Comparison of ENCODE assay signal across 15 mouse cellular contexts in the genomic region with DNA sequence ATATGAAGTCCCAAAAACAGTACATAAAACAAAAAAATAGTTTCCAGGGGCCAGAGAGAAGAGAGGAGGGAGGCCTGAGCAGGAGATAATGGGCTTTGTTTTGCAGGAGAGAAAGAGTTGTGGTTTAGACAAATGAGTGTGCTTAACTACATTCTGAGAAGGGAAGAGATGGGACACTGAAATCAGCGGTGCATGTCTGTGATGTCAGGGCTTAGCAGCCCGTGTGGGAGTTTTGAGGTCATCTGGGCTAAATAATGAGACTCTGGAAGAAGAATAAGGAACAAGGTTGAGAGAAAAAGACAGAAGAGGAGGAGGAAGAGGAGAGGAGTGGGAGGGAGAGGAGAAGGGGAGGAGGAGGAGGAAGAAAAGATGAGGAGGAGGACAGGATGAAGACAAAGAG. TPM values are rescaled to one million over a fixed set of nuclear protein-coding genes. Genes with fewer than 3 reads are reported as not detected.
A peak's percentile ranks its signal among the peaks of the same experiment; 100 is the strongest.
DNase-seq lines count a peak whose midpoint lies in the region; ATAC-seq and TF ChIP-seq lines count a peak whose summit lies in the region.
"Had no signal": no experiment of that assay in that cellular context is flagged by ENCODE, and none has a peak within 500 bp of the region (broad histone marks: within the 10 kb centered on the region; RNA-seq: fewer than 3 reads in every experiment).

No protein-coding gene starts in this region.

- H3K79me2 ChIP-seq in MEL (ENCODE audit: control insufficient read depth, insufficient read depth, low read length, poor library complexity): no peaks in the 10 kb centered on the region

- TF ChIP-seq RAD21 in MEL (IDR thresholded peaks at IDR 0.05; ENCODE audit: low read depth, low read length): no peak

- WGBS in forebrain, embryonic 10.5 days: 22% methylated on average over 2 of the region's 2 CpGs
- WGBS in forebrain, embryonic 12.5 days: 9% methylated on average over 2 of the region's 2 CpGs
- WGBS in kidney, postnatal 0 days: 15% methylated on average over 2 of the region's 2 CpGs

- H3K27ac ChIP-seq in forebrain, embryonic 10.5 days: peak overlapping the region; percentile 20; the same call in 1 of the 2 replicates
- no peak overlapping the region for H3K27ac ChIP-seq in forebrain, embryonic 12.5 days
- peak overlapping the region; percentile 57; the same call in 1 of the 2 replicates for H3K27ac ChIP-seq in kidney, postnatal 0 days
- H3K27ac ChIP-seq in MEL (ENCODE audit: control insufficient read depth, low read depth, low read length): no peak overlapping the region
- H3K27ac ChIP-seq: heart, embryonic 13.5 days; liver, embryonic 15.5 days had no signal

- no peak for TF ChIP-seq POLR2A in MEL (IDR thresholded peaks at IDR 0.05; ENCODE audit: control insufficient read depth in 1 of 2, insufficient read depth in 1 of 2, low read depth in 1 of 2, low read length in 2 of 2, poor library complexity in 1 of 2)

- TF ChIP-seq EP300 in MEL (IDR thresholded peaks at IDR 0.05; ENCODE audit: low read depth in 1 of 2, low read length in 2 of 2): no peak

- H3K36me3 ChIP-seq in forebrain, embryonic 10.5 days (replicated peaks): no peaks in the 10 kb centered on the region
- no peaks in the 10 kb centered on the region for H3K36me3 ChIP-seq in forebrain, embryonic 12.5 days (replicated peaks)
- H3K36me3 ChIP-seq in kidney, postnatal 0 days (ENCODE audit: insufficient read depth, low read length): no peaks in the 10 kb centered on the region
- peaks cover 0 to 6% of the 10 kb centered on the region in 2 experiments; a peak in 1 of 4 replicates for H3K36me3 ChIP-seq in MEL (ENCODE audit: control insufficient read depth in 1 of 2, insufficient read depth in 2 of 2, low read length in 2 of 2)
- H3K36me3 ChIP-seq: G1E; heart, embryonic 13.5 days; liver, embryonic 15.5 days had no signal

- H3K4me2 ChIP-seq in forebrain, embryonic 12.5 days: no peak overlapping the region
- H3K4me2 ChIP-seq in kidney, postnatal 0 days (ENCODE audit: low read length): 0 out of 2 replicates have a peak overlapping the region, but pooled peaks have one; percentile 21
- H3K4me2 ChIP-seq: liver, embryonic 15.5 days had no signal

- TF ChIP-seq CTCF in kidney, postnatal 0 days (IDR thresholded peaks at IDR 0.05; ENCODE audit: low read depth): no peak
- no peak for TF ChIP-seq CTCF in MEL (IDR thresholded peaks at IDR 0.05 in 2 of 3, conservative IDR thresholded peaks at IDR 0.05 in 1 of 3; ENCODE audit: control insufficient read depth in 1 of 3, insufficient read depth in 1 of 3, low read depth in 2 of 3, low read length in 3 of 3, poor library complexity in 1 of 3, severe bottlenecking in 1 of 3)

- no peaks in the 10 kb centered on the region for H3K27me3 ChIP-seq in forebrain, embryonic 10.5 days (ENCODE audit: poor library complexity, severe bottlenecking)
- H3K27me3 ChIP-seq in forebrain, embryonic 12.5 days: no peaks in the 10 kb centered on the region
- H3K27me3 ChIP-seq in kidney, postnatal 0 days (ENCODE audit: insufficient read depth, low read length): no peaks in the 10 kb centered on the region
- H3K27me3 ChIP-seq in MEL (ENCODE audit: control insufficient read depth in 1 of 2, insufficient read depth in 2 of 2, low read length in 2 of 2): no peaks in the 10 kb centered on the region
- H3K27me3 ChIP-seq: heart, embryonic 13.5 days; liver, embryonic 15.5 days had no signal

- H3K9ac ChIP-seq in forebrain, embryonic 12.5 days: no peak overlapping the region
- H3K9ac ChIP-seq in kidney, postnatal 0 days (ENCODE audit: low read depth, low read length): 0 out of 2 replicates have a peak overlapping the region, but pooled peaks have one; percentile 9
- H3K9ac ChIP-seq in MEL (ENCODE audit: control insufficient read depth, low read depth, low read length, poor library complexity, severe bottlenecking): no peak overlapping the region
- H3K9ac ChIP-seq: heart, embryonic 13.5 days; liver, embryonic 15.5 days had no signal

- no peak overlapping the region for H3K4me3 ChIP-seq in forebrain, embryonic 10.5 days
- H3K4me3 ChIP-seq in forebrain, embryonic 12.5 days (replicated peaks): no peak overlapping the region
- H3K4me3 ChIP-seq in kidney, postnatal 0 days (replicated peaks; ENCODE audit: low read depth, low read length): no peak overlapping the region
- no peak overlapping the region for H3K4me3 ChIP-seq in MEL (ENCODE audit: control insufficient read depth in 1 of 2, insufficient read depth in 1 of 2, low read depth in 2 of 2, low read length in 2 of 2)
- H3K4me3 ChIP-seq: heart, embryonic 13.5 days; liver, embryonic 15.5 days had no signal

- no peak for ATAC-seq in forebrain, embryonic 12.5 days (ENCODE audit: low FRiP score)
- peak; percentile 23; the same call in 1 of the 2 replicates for ATAC-seq in kidney, postnatal 0 days (replicated peaks; ENCODE audit: low FRiP score, low read depth)
- ATAC-seq in megakaryocyte progenitor cell, adult 5-6 weeks (replicated peaks; ENCODE audit: poor library complexity): peak; percentile 35

- H3K4me1 ChIP-seq in forebrain, embryonic 10.5 days: peaks cover 33% of the 10 kb centered on the region
- H3K4me1 ChIP-seq in forebrain, embryonic 12.5 days: peaks cover 23% of the 10 kb centered on the region
- 0 out of 2 replicates have a peak, but pooled peaks cover 5% of the 10 kb centered on the region for H3K4me1 ChIP-seq in kidney, postnatal 0 days (replicated peaks; ENCODE audit: insufficient read depth, low read length)
- H3K4me1 ChIP-seq in MEL (ENCODE audit: control insufficient read depth in 1 of 2, insufficient read depth in 2 of 2, low read length in 2 of 2): peaks cover 0 to 6% of the 10 kb centered on the region in 2 experiments; a peak in 2 of 4 replicates
- H3K4me1 ChIP-seq: heart, embryonic 13.5 days; liver, embryonic 15.5 days had no signal

- H3K9me3 ChIP-seq in forebrain, embryonic 10.5 days: no peaks in the 10 kb centered on the region
- H3K9me3 ChIP-seq in forebrain, embryonic 12.5 days: no peaks in the 10 kb centered on the region
- no peaks in the 10 kb centered on the region for H3K9me3 ChIP-seq in kidney, postnatal 0 days (replicated peaks; ENCODE audit: low read length)
- H3K9me3 ChIP-seq in MEL (replicated peaks; ENCODE audit: insufficient read depth, low read length): no peaks in the 10 kb centered on the region
- H3K9me3 ChIP-seq: G1E; heart, embryonic 13.5 days; liver, embryonic 15.5 days had no signal

- DNase-seq in forebrain, embryonic 10.5 days (ENCODE audit: extremely low spot score, low spot score): no peak
- DNase-seq in kidney, postnatal 0 days (ENCODE audit: low spot score): peak; percentile 51
- no peak for DNase-seq in kidney, adult 9 months
- peak; percentile 27 for DNase-seq in MEL (ENCODE audit: low read depth, low spot score)
- DNase-seq in urinary bladder, adult 2 months (ENCODE audit: low spot score): no peak
- DNase-seq in adrenal gland, adult 8-10 months: no peak
- DNase-seq: cerebellum, adult 11-12 months; gastrocnemius, postnatal 10 days; kidney, postnatal 36 days; right cerebral cortex, postnatal 4 days had no signal

TF ChIP-seq in MEL, 35 proteins besides CTCF, POLR2A, EP300 and RAD21:
- TF ChIP-seq CHD1 (IDR thresholded peaks at IDR 0.05; ENCODE audit: low read depth, low read length) (no peak), ELF1 (IDR thresholded peaks at IDR 0.05; ENCODE audit: low read depth, low read length) (no peak), GABPA (IDR thresholded peaks at IDR 0.05; ENCODE audit: low read depth, low read length) (no peak), NRF1 (IDR thresholded peaks at IDR 0.05; ENCODE audit: insufficient read depth, low read depth, low read length, poor library complexity, severe bottlenecking) (no peak), ETS1 (IDR thresholded peaks at IDR 0.05; ENCODE audit: low read depth, low read length) (no peak), MXI1 (IDR thresholded peaks at IDR 0.05; ENCODE audit: low read depth, low read length) (no peak), GATA1 (IDR thresholded peaks at IDR 0.05; ENCODE audit: low read depth, low read length) (no peak), UBTF (IDR thresholded peaks at IDR 0.05; ENCODE audit: borderline replicate concordance, insufficient read depth, low read depth, low read length) (no peak)
TF ChIP-seq in MEL: peak in this region for 0.

RNA-seq across cellular contexts. Expression of gene Paqr8, which starts 21.7 kb away (rescaled TPM):
- 5.5 and 5.6 TPM in 2 replicates for polyA plus RNA-seq in forebrain, embryonic 10.5 days (2016; fragmentation: Nextera tagmentation; extraction: Ambion mirVana)
- polyA plus RNA-seq in forebrain, embryonic 12.5 days (2016; fragmentation: Nextera tagmentation; extraction: Ambion mirVana): 11.6 and 14.0 TPM in 2 replicates
- polyA plus RNA-seq in kidney, postnatal 0 days (2015; fragmentation: Nextera tagmentation; extraction: Ambion mirVana): 2.1 and 2.6 TPM in 2 replicates
- 0.46 and 0.69 TPM in 2 replicates for total RNA-seq in MEL (2012; rRNA removed)
- 1 to 10 TPM in 1 of 2 experiments, not detected in 1; 1.8 TPM for polyA plus RNA-seq in MEL (2012; ENCODE audit: insufficient read depth in 1 of 2, insufficient read length in 2 of 2, low read depth in 1 of 2, low replicate concordance in 2 of 2, missing spikeins in 1 of 2)
- total RNA-seq in megakaryocyte progenitor cell, adult 5-6 weeks (2015): 1.6 and 3.9 TPM in 2 replicates
- 2.4 and 3.5 TPM in 2 replicates for total RNA-seq in megakaryocyte progenitor cell, adult 5-6 weeks (2017)
- polyA plus RNA-seq in urinary bladder, adult 2 months (2012; rRNA removed): 9.5 and 10.4 TPM in 2 replicates
- 10 to 100 TPM; 57.6 to 67.3 (median 63.0) TPM for total RNA-seq in adrenal gland, adult 8-10 months (2022)

RNA-seq across cellular contexts. Expression of gene Efhc1, which starts 39.3 kb away (rescaled TPM):
- 1.3 and 2.1 TPM in 2 replicates for polyA plus RNA-seq in forebrain, embryonic 10.5 days (2016; fragmentation: Nextera tagmentation; extraction: Ambion mirVana)
- polyA plus RNA-seq in forebrain, embryonic 12.5 days (2016; fragmentation: Nextera tagmentation; extraction: Ambion mirVana): 2.0 and 2.9 TPM in 2 replicates
- 2.0 and 2.7 TPM in 2 replicates for polyA plus RNA-seq in kidney, postnatal 0 days (2015; fragmentation: Nextera tagmentation; extraction: Ambion mirVana)
- not detected in 2 replicates for total RNA-seq in MEL (2012; rRNA removed)
- polyA plus RNA-seq in MEL (2012; ENCODE audit: insufficient read depth in 1 of 2, insufficient read length in 2 of 2, low read depth in 1 of 2, low replicate concordance in 2 of 2, missing spikeins in 1 of 2): not detected
- total RNA-seq in megakaryocyte progenitor cell, adult 5-6 weeks (2015): 0.07 and 1.5 TPM in 2 replicates
- total RNA-seq in megakaryocyte progenitor cell, adult 5-6 weeks (2017): 0.20 and 0.21 TPM in 2 replicates
- 3.2 and 4.4 TPM in 2 replicates for polyA plus RNA-seq in urinary bladder, adult 2 months (2012; rRNA removed)
- 1 to 10 TPM; 2.7 to 4.0 (median 3.6) TPM for total RNA-seq in adrenal gland, adult 8-10 months (2022)
- total RNA-seq: G1E had no signal
- polyA plus RNA-seq: G1E had no signal

Comparison
In these comparisons a context has a peak if more than half of its experiments do, and no peak if none do; other contexts are left out.
1. DNase-seq: peak in kidney, postnatal 0 days (single experiment) and MEL (single experiment); none in forebrain, embryonic 10.5 days (single experiment), kidney, adult 9 months (single experiment), urinary bladder, adult 2 months (single experiment) and adrenal gland, adult 8-10 months (single experiment).
2. H3K27ac ChIP-seq: peak in forebrain, embryonic 10.5 days (single experiment) and kidney, postnatal 0 days (single experiment); none in forebrain, embryonic 12.5 days (single experiment) and MEL (single experiment).